Mouse (Mus musculus): ENCODE data around the gene Fam53b.

The Fam53b gene

DNA sequence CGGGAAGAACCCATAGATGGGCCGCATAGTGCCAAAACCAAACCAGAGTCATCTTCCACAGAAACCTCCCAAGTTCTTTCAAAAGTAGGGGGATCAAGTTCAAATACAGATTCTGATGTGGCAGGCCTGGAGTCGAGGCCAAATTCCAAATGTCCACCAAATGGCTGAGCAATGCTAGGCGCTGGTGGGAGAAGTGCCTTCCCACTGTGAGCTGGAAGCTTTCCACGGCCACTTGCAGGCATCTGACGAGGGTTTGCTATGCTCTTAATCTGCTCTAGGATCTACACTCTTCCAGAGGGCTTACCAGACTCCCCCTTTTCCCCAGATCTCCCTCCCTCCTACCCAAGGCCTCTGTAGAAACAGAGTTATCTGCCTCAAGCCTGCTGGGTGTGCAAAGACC is 66.6 kb downstream of the Fam53b start:
- CTCF ChIA-PET = interaction anchor here in 2 of 4 experiments (0.5 to 1.8 kb wide), 2 partner anchors 64 to 209 kb away, joined by 3 to 4 read pairs; no protein-coding TSS in a partner anchor
- POLR2A ChIA-PET = interaction anchor here in 2 of 4 experiments (0.6 to 2.6 kb wide), 6 partner anchors 10 to 46 kb away, joined by 3 to 10 read pairs (median 3); no protein-coding TSS in a partner anchor

DNA sequence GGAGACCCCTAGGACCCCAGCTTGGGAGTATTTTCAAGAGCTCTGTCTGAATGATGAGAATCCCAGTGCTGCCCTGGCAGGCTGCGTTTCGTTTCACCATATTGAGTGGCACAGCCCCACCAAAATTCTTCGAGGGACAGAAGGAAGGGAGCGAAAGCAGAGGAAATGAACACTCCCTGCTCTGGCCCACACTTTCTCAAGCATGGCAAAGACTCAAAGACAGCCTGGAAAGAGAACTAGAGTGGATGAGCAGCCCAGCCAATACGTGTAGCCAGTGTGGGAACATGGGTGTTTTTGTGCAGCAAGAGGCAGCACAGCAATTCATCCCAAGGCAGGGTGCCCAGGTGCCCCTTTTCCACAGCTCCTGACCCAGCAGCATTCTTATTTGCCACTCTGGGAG is 70.8 kb downstream of the Fam53b start:
- POLR2A ChIA-PET = interaction anchor here in 2 of 4 experiments (0.7 to 1.7 kb wide), 9 partner anchors 11 to 226 kb away, joined by 3 to 8 read pairs (median 3); no protein-coding TSS in a partner anchor

DNA sequence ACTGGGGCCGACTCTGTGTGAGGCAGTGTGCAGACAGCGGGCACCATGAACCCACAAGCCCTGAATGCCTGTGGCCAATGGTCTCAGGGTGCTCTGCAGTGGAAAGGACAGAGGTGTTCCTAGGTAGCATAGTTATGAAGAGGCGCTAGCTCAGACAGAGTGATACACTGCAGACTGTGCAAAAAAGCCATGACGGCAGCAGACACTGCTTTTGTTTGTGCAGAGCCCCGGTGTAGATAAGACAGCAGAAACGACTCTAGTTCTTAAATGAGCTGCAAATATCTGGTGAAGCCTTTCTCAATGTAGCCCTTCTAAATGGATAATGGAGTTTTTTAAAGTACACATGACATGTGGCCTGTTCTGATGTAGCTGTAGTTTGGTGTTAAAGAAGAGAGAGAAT is 73.9 kb downstream of the Fam53b start:
- POLR2A ChIA-PET = interaction anchor here in 1 of 4 experiments (0.9 kb wide), 1 partner anchor 42 kb away, joined by 3 read pairs; no protein-coding TSS in a partner anchor
- CTCF ChIA-PET = interaction anchor here in 2 of 4 experiments (0.6 to 3.2 kb wide), 2 partner anchors 71 to 89 kb away, joined by 4 to 14 read pairs; no protein-coding TSS in a partner anchor

More for the DNA sequence above, 70.8 kb downstream of the Fam53b start:
- CTCF ChIA-PET = interaction anchor here in 1 of 4 experiments (1.2 to 1.5 kb wide), 2 partner anchors 68 to 155 kb away, joined by 5 read pairs; no protein-coding TSS in a partner anchor

GRCm38 (mm10) chr7:132738844-132739243 is 74.8 kb downstream of the Fam53b start:
- ChIA-PET CTCF (interaction anchor here in 1 of 4 experiments (0.7 kb wide), 1 partner anchor 68 kb away, joined by 3 read pairs; no protein-coding TSS in a partner anchor), POLR2A (interaction anchor here in 1 of 4 experiments (5.5 kb wide), 1 partner anchor 71 kb away, joined by 54 read pairs; no protein-coding TSS in a partner anchor)

GRCm38 (mm10) chr7:132736099-132736862 is 77.4 kb downstream of the Fam53b start:
- CTCF ChIA-PET = interaction anchor here (0.5 to 3.4 kb wide), 23 partner anchors 23 to 161 kb away, joined by 3 to 69 read pairs (median 5); partner anchors contain the start of genes Abraxas2 (in 2 of the 4), Eef1akmt2 (in 1 of the 4) and Fam53b (in 1 of the 4)
- POLR2A ChIA-PET = interaction anchor here in 3 of 4 experiments (0.5 to 5.5 kb wide), 42 partner anchors 9 to 161 kb away, joined by 3 to 54 read pairs (median 4); partner anchors contain the start of genes Fam53b (in 2 of the 3) and Abraxas2 (in 1 of the 3)

DNA sequence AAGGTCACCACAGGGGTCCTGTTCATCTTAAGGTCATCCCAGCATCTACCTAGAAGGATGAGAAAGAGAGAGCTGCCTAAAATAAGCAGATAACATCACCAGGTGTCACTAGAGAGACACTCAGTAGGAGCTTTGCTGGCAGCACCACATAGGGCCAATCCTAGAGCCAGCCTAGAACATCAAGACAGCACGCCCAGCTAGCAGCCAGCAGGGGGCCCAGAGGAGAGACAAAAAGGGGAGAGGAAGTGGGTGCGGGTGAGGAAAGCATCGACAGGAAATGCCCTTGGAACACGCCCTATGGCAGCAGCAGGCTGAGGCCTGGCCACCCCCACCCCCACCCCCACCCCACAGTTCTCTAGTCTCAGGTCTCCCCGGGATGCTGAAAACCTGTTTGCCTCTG is 78.5 kb downstream of the Fam53b start:
- ChIA-PET POLR2A (interaction anchor here (0.6 to 5.5 kb wide), 45 partner anchors 9 to 903 kb away, joined by 3 to 54 read pairs (median 5); partner anchors contain the start of genes Fam53b (in 2 of the 4) and Abraxas2 (in 1 of the 4)), CTCF (interaction anchor here (0.6 to 3.4 kb wide), 48 partner anchors 11 to 561 kb away, joined by 3 to 69 read pairs (median 4); partner anchors contain the start of genes Abraxas2 (in 3 of the 4), Chst15 (in 1 of the 4), Eef1akmt2 (in 1 of the 4) and Fam53b (in 1 of the 4))

DNA sequence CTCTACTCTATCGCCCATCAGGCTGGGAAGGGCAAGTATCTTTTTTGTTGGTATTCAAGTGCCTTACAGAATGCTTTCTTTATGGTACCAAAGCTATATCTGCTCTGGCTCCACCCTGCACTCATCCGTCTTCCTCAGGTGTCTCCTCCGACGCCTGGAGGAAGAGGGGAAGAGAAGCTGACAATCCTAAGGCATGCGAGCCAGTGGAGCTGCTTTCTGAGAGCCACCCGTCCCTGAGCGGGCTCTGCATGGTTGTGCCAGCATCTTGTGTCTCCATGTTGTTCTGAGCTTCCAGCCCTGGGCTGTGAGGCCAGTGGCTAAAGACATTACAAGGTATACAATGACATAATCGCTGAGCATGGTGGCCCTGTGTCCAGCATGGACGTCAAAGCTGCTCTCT is 79.5 kb downstream of the Fam53b start:
- ChIA-PET CTCF (interaction anchor here (0.6 to 3.4 kb wide), 10 partner anchors 47 to 360 kb away, joined by 3 to 69 read pairs (median 10); no protein-coding TSS in a partner anchor), POLR2A (interaction anchor here in 3 of 4 experiments (0.7 to 5.5 kb wide), 16 partner anchors 11 to 163 kb away, joined by 3 to 54 read pairs (median 8); partner anchors contain the start of gene Fam53b (in 1 of the 3))

DNA sequence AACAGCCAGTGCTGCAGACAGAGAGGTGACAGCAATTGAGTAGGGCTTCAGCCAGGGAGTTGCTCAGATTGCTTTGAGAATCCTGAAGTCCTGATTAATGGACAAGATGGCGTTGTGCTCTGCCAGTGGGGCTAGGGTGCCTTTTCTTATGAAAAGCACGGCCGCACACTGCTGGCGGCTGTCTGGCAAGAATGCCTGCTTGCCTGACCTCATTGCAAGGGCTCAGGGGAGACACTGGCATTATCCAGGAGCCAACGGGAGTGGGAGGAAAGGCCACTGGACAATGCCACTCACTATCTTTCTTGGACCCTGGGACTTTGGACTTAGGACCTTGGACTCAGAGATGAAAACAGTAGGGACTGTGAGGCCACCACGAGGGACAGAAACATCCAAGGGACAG is 80.2 kb downstream of the Fam53b start:
- CTCF ChIA-PET = interaction anchor here (0.6 to 3.2 kb wide), 6 partner anchors 48 to 78 kb away, joined by 3 to 42 read pairs (median 10); no protein-coding TSS in a partner anchor
- POLR2A ChIA-PET = interaction anchor here in 2 of 4 experiments (0.6 to 5.5 kb wide), 5 partner anchors 76 to 138 kb away, joined by 3 to 54 read pairs (median 3); partner anchors contain the start of gene Fam53b (in 1 of the 2)

- ChIA-PET CTCF (no interaction called here), POLR2A (interaction anchor here in 1 of 4 experiments (1.5 kb wide), 1 partner anchor 74 kb away, joined by 4 read pairs; no protein-coding TSS in a partner anchor)
These were observed 81.4 kb downstream of the Fam53b start for GRCm38 (mm10) chr7:132732136-132732789.

GRCm38 (mm10) chr7:132731558-132731957 is 82.1 kb downstream of the Fam53b start:
- ChIA-PET POLR2A (interaction anchor here in 1 of 4 experiments (1.5 kb wide), 1 partner anchor 74 kb away, joined by 4 read pairs; no protein-coding TSS in a partner anchor), CTCF (no interaction called here)

DNA sequence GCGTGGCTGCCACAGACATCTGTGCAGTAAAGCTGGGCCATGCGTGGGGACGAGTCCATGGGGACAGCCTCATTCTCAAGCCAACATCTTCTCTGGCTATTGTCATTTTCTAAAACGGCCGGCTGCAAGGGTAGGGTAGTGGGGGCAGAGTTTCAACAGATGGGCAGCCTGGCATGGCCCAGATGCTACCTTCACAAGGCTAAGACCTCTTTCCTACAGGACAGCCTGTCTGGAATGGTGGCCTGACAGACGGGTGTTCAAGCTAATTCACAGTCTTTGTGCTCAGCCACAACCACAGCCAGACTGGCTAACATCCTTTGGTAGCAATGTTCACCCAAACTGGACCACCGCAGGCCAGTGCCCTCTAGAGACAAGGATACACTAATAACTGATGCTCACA is 83.2 kb downstream of the Fam53b start:
- POLR2A ChIA-PET = interaction anchor here in 1 of 4 experiments (1.7 kb wide), 1 partner anchor 76 kb away, joined by 5 read pairs; no protein-coding TSS in a partner anchor
- CTCF ChIA-PET = no interaction called here

DNA sequence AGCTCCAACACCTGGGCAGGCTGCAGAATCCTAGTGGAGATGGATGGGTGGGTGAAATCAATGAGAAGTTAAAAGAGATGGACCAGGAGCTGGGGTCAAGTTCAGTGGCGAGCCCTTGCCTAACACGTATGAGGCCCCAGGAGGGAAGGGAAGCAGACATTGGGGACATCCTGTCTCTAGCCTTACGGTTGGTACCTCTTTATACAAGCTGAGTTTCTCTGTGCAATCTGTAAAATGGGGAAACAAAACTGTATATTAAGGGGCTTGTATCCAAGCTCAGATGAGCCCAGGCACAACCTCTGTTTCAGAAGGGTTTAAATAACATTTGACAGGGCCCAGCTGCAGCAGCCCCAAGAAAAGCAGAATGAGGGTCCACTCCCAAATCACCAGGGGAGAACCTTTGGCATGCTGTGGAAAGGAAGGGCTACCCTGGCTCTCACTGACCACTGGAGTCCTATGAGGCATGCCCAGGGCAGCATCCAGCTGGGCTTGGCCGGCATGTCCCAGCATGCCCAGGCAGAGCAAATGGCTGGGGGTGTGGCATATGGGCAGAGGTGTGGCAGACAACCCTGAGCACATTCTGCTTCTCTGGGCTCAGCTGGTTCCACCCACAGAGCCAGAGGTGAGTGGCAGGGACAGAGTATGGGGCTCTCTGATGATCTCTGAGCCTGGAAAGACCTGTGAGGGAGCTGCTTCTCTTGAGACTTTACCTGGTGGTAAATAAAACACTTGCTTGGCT is 84.4 kb downstream of the Fam53b start:
- ChIA-PET CTCF (interaction anchor here in 3 of 4 experiments (0.5 to 2.0 kb wide), 4 partner anchors 73 to 169 kb away, joined by 3 to 7 read pairs (median 5); no protein-coding TSS in a partner anchor), POLR2A (interaction anchor here in 2 of 4 experiments (0.7 to 1.9 kb wide), 11 partner anchors 8 to 168 kb away, joined by 3 to 8 read pairs (median 4); partner anchors contain the start of genes Abraxas2 (in 1 of the 2) and Fam53b (in 1 of the 2))

- CTCF ChIA-PET = interaction anchor here in 1 of 4 experiments (0.6 kb wide), 1 partner anchor 148 kb away, joined by 3 read pairs; no protein-coding TSS in a partner anchor
- POLR2A ChIA-PET = interaction anchor here (1.1 to 2.1 kb wide), 6 partner anchors 9 to 84 kb away, joined by 3 to 10 read pairs (median 4); no protein-coding TSS in a partner anchor
These were observed 87.4 kb downstream of the Fam53b start for GRCm38 (mm10) chr7:132726106-132726861.

- ChIA-PET CTCF (no interaction called here), POLR2A (interaction anchor here in 3 of 4 experiments (0.6 to 1.5 kb wide), 3 partner anchors 75 to 282 kb away, joined by 3 to 4 read pairs (median 3); no protein-coding TSS in a partner anchor)
These were observed 89.1 kb downstream of the Fam53b start for GRCm38 (mm10) chr7:132724501-132725062.

GRCm38 (mm10) chr7:132723906-132724305 is 89.8 kb downstream of the Fam53b start:
- ChIA-PET CTCF (no interaction called here), POLR2A (interaction anchor here in 2 of 4 experiments (0.6 to 1.5 kb wide), 5 partner anchors 11 to 484 kb away, joined by 3 to 11 read pairs (median 4); no protein-coding TSS in a partner anchor)
